Mouse (Mus musculus) neural tube, embryonic 15.5 days (tissue): ENCODE data around the gene Gm6465. TPM values are rescaled to one million over a fixed set of nuclear protein-coding genes. Genes with fewer than 3 reads are reported as not detected.
"Not testable (repeated sequence)": the region's sequence is repeated elsewhere in the genome, so short reads cannot be mapped to it uniquely, and the experiment has no call there.

ENCODE experiments used
- ATAC-seq: fragments of 200-750 bp; cut with Nextera tagmentation; 2 replicates; pipeline ENCODE4 v1.8.0; 2017; ENCODE audit warnings: mild to moderate bottlenecking, moderate TSS enrichment, moderate library complexity; ENCODE audit not compliant: low FRiP score
- H3K27ac ChIP-seq: fragments of 300-500 bp; sonication (generic); replicated peaks from 2 replicates; pipeline ENCODE4 v1.5.1; 2015; ENCODE audit warnings: mild to moderate bottlenecking, inconsistent platforms
- H3K27me3 ChIP-seq: fragments of 300-500 bp; sonication (generic); replicated peaks from 2 replicates; pipeline ENCODE4 v1.6.1; 2015; ENCODE audit warnings: inconsistent platforms
- H3K36me3 ChIP-seq: fragments of 300-500 bp; sonication (generic); 2 replicates; pipeline ENCODE4 v1.6.1; 2015; ENCODE audit warnings: inconsistent platforms
- H3K4me1 ChIP-seq: fragments of 300-500 bp; sonication (generic); 2 replicates; pipeline ENCODE4 v1.6.1; 2015; ENCODE audit warnings: inconsistent platforms
- H3K4me2 ChIP-seq: fragments of 300-500 bp; sonication (generic); 2 replicates; pipeline ENCODE4 v1.6.1; 2015; ENCODE audit warnings: inconsistent platforms, mild to moderate bottlenecking, moderate library complexity
- H3K4me3 ChIP-seq: fragments of 300-500 bp; sonication (generic); replicated peaks from 2 replicates; pipeline ENCODE4 v1.5.1; 2015; ENCODE audit warnings: mild to moderate bottlenecking, inconsistent platforms
- H3K9ac ChIP-seq: fragments of 300-500 bp; sonication (generic); replicated peaks from 2 replicates; pipeline ENCODE4 v1.6.1; 2015; ENCODE audit warnings: mild to moderate bottlenecking, inconsistent platforms
- H3K9me3 ChIP-seq: fragments of 300-500 bp; sonication (generic); replicated peaks from 2 replicates; pipeline ENCODE4 v1.6.1; 2016; ENCODE audit warnings: inconsistent platforms
- WGBS: fragments of 180-500 bp; shearing (Covaris S2); methylation state at CpG from one replicate; pipeline ENCODE4 v1.1.7; 2015; ENCODE audit warnings: mixed read lengths; 5-methylcytosine and 5-hydroxymethylcytosine counted together
- polyA plus RNA-seq: library from polyadenylated mRNA; unstranded; fragments of >200 nt; fragmentation: Nextera tagmentation; extraction: Ambion mirVana; gene quantifications from 2 replicates; pipeline ENCODE4 v1.2.1, GENCODE M21; 2015

Gm6465 gene
- not detected in 2 replicates for polyA plus RNA-seq

DNA sequence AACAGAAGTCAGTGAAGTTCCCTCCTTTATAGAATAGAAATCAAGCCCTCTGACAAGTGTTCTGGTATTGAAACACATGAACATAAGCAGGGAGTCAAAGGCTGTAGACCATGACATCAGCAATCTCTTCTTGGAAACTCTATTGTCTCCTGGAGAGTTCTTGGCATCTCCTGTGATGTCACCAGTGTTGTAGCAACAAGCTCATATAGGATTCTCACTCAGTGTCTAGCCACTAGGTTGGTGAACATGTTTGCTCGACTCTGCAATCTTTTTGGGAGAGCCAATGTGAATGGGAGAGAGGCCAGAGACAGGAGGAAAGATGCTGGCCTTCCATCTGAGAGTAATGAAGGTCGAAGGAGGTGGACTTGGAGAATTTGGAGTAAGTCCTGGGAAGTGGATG, at the start of gene Gm6465:
TSS of gene Gm6465 (plus strand) at position 301 of the 400 bp plus-strand sequence.
- not testable (repeated sequence) for H3K9me3 ChIP-seq, ATAC-seq, H3K4me1 ChIP-seq, H3K4me2 ChIP-seq, H3K36me3 ChIP-seq, H3K27ac ChIP-seq, H3K9ac ChIP-seq, H3K4me3 ChIP-seq, H3K27me3 ChIP-seq
- 52% methylated on average over 2 of the region's 2 CpGs for WGBS

DNA sequence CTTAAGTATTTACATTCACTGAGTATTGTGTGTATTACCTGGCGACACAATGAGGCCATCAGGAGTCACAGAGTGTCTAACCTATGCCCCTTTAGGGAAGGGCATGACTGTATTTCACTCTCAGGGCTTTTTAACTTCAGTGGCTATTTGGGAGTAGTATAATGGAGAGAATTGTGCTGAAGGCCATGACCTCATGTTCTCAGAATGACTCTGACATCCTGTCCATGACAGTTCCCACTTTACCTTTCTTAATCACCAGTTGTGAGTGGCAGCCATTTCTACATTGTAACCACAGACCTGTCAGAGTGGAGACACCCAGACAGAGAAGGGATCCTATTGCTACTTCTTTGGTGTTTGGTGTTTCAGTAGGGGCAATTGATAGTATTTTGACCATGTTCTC, 485 bp downstream of the Gm6465 start:
- not testable (repeated sequence) for H3K9ac ChIP-seq, H3K9me3 ChIP-seq, H3K4me1 ChIP-seq, ATAC-seq, H3K27ac ChIP-seq, H3K36me3 ChIP-seq, H3K27me3 ChIP-seq, H3K4me3 ChIP-seq, H3K4me2 ChIP-seq
- WGBS: 65% methylated on average over 1 of the region's 1 CpGs

DNA sequence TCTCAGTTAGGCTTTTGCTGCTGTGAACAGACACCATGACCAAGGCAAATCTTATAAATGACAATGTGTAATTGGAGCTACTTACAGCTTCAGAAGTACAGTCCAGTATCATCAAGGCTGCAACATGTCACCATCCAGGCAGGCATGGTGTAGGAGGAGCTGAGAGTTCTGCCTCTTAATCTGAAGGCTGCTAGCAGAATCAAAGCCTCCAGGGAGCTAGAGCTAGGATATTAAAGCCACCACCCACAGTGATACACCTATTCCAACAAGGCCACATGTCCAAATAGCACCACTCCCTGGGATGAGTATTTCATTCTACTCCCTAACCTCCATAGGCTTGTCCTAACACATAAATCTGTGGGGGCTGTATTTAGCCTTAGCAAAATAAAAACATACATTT, 12.6 kb downstream of the Gm6465 start:
- not testable (repeated sequence) for H3K9ac ChIP-seq, H3K27ac ChIP-seq, ATAC-seq, H3K4me3 ChIP-seq, H3K4me2 ChIP-seq, H3K4me1 ChIP-seq, H3K27me3 ChIP-seq, H3K36me3 ChIP-seq, H3K9me3 ChIP-seq

Other genes with a start within 250 kb of the Gm6465 start
- 0.73 and 0.91 TPM in 2 replicates for gene Gm8922, start 163.6 kb upstream of the Gm6465 start, polyA plus RNA-seq
- gene Gm8926, start 75.0 kb upstream of the Gm6465 start, polyA plus RNA-seq: 0.28 TPM in 1 of 2 replicates, not detected in the other
- not detected in 2 replicates for gene 4933402N22Rik, start 72.5 kb downstream of the Gm6465 start, polyA plus RNA-seq